Mouse (Mus musculus): ENCODE measurements around the gene 9230112D13Rik. TPM values are rescaled to one million over a fixed set of nuclear protein-coding genes. Genes with fewer than 3 reads are reported as not detected.
A peak's percentile ranks its signal among the peaks of the same experiment; 100 is the strongest.

The 9230112D13Rik gene
- polyA plus RNA-seq (2015; fragmentation: Nextera tagmentation; extraction: Ambion mirVana): not detected in 2 replicates

DNA sequence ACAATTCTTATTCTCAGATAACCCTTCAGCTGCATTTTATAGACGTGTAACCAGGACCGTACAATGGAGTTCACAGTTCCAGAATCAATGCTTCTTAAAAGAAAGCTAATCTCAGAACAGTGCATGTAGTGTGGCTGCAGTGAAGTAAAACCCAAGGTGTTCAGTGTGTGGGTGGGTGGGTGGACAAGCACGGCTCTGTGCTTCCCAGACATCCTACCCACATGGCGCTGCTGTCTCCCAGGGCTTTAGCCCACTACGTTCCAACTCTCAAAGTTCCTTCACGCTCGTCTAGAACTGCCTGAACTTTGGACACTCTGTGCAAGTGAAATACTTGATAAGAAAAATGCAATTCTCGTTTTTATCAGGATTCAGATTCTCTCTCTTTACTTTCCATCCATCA lies at the start of gene 9230112D13Rik:
TSS of gene 9230112D13Rik (minus strand) at position 101 of the 400 bp plus-strand sequence.
- no peak within 1 kb of the TSS for H3K27ac ChIP-seq (ENCODE audit: low read length)
- no peak for ATAC-seq (replicated peaks; ENCODE audit: extremely low read depth, insufficient read depth, low FRiP score)

DNA sequence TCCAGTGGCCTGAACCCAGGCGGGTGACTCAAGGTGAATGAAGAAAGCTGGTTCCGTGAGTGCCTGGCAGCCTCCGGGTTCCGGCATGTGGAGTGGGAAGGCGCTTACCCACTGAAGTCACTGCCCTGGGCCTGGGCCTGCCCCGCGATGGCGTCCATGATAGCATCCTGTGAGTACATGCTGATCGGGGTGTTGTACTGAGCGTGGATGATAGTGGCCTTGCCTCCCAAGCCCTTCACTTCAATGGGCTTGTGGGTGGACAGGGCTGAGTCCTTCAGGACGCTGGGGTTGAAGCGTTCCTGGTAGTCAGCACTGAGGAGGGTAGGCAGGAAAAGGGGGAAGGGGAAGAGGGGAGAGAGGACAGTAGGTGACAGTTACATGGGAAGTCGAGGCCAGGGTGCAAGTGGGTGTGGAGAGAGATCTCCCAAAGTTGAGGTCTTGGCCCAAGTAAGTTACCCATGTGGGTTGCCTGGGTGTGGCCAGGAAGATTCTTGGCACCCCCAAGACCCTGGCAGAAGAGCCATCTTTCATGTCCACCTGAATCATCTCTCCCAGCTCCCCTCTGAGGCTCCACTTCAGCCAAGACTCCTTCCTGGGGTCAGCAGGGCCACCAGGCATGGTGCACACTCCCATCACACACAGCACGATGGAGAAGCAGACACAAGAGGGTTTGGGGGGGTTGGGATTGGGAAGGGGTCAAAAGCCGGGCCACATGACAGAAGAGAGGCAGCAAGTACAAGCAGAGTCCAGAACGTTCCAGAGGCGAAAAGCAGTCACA lies 49.2 kb upstream of the 9230112D13Rik start:
- peak overlapping the region; percentile 81 for H3K27ac ChIP-seq (ENCODE audit: low read length)
- no peak for ATAC-seq (replicated peaks; ENCODE audit: extremely low read depth, insufficient read depth, low FRiP score)
- H3K4me3 ChIP-seq (ENCODE audit: low read length): no peak overlapping the region
- H3K4me2 ChIP-seq (ENCODE audit: low read depth, low read length): no peak overlapping the region
- no peaks in the 10 kb centered on the region for H3K9me3 ChIP-seq (replicated peaks; ENCODE audit: control insufficient read depth, low read length)
- WGBS: 69% methylated on average over 17 of the region's 17 CpGs
- H3K36me3 ChIP-seq (ENCODE audit: control insufficient read depth, insufficient read depth): peaks cover 22% of the 10 kb centered on the region
- H3K27me3 ChIP-seq (ENCODE audit: control insufficient read depth, insufficient read depth, low read length): no peaks in the 10 kb centered on the region
- peak overlapping the region; percentile 21; the same call in 1 of the 2 replicates for H3K9ac ChIP-seq (ENCODE audit: low read length)
- H3K4me1 ChIP-seq (ENCODE audit: control insufficient read depth, insufficient read depth, low read length): peaks cover 69% of the 10 kb centered on the region

More for the DNA sequence above, at the start of gene 9230112D13Rik:
- Histone ChIP-seq H3K9me3 (replicated peaks; ENCODE audit: control insufficient read depth, low read length) (no peaks in the 10 kb centered on the region), H3K4me3 (ENCODE audit: low read length) (no peak within 1 kb of the TSS), H3K36me3 (ENCODE audit: control insufficient read depth, insufficient read depth) (peaks cover 2% of the 10 kb centered on the region; the same call in 1 of the 2 replicates), H3K9ac (ENCODE audit: low read length) (no peak within 1 kb of the TSS), H3K27me3 (ENCODE audit: control insufficient read depth, insufficient read depth, low read length) (no peaks in the 10 kb centered on the region; the same call in 1 of the 2 replicates), H3K4me2 (ENCODE audit: low read depth, low read length) (no peak within 1 kb of the TSS), H3K4me1 (ENCODE audit: control insufficient read depth, insufficient read depth, low read length) (peaks cover 6% of the 10 kb centered on the region; the same call in 1 of the 2 replicates)
- WGBS: 71% methylated on average over 8 of the region's 8 CpGs

DNA sequence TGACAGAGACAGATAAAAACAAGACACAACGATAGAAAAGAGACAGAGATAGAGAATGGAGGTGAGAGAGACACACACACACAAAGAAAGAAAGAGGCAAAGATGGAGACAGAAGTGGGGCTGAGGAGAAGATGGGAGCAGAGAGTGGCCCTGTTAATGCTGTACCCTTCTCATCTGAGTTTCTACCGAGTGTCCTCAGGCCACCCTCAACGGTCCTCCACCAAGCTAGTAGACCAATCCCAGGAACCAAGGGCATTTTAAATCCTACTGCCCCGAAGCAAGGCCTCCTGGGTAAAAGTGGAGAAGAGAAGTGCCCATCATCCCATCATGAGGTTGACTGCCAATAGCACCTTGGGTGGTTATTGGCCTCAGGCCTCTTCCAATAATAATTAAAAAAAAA lies 48.3 kb upstream of the 9230112D13Rik start:
- Histone ChIP-seq H3K4me1 (ENCODE audit: control insufficient read depth, insufficient read depth, low read length) (peaks cover 78% of the 10 kb centered on the region), H3K4me2 (ENCODE audit: low read depth, low read length) (no peak overlapping the region), H3K27ac (ENCODE audit: low read length) (peak overlapping the region; percentile 81), H3K9ac (ENCODE audit: low read length) (no peak overlapping the region), H3K27me3 (ENCODE audit: control insufficient read depth, insufficient read depth, low read length) (no peaks in the 10 kb centered on the region), H3K9me3 (replicated peaks; ENCODE audit: control insufficient read depth, low read length) (no peaks in the 10 kb centered on the region), H3K4me3 (ENCODE audit: low read length) (no peak overlapping the region), H3K36me3 (ENCODE audit: control insufficient read depth, insufficient read depth) (peaks cover 14% of the 10 kb centered on the region)
- 56% methylated on average over 4 of the region's 4 CpGs for WGBS
- ATAC-seq (replicated peaks; ENCODE audit: extremely low read depth, insufficient read depth, low FRiP score): no peak

DNA sequence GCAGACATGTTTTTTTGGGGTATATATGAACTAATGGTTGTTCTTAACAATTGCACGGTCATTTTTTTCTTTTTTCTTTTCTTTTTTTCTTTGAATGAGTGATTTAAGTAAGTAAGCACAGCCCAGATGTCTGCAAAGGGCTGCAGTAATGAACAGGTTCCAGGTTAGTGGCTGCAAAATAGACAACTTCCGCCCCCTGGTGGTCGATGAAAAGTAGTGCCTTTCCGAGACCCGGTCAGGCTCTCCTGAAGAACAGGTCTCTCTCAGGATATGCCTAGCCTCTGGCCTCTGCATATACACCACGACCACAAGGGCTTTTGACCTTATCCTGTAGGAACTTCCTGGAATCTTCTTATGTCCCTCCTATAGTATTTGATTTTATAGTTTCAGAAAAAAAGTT lies 47.7 kb upstream of the 9230112D13Rik start:
- H3K4me3 ChIP-seq (ENCODE audit: low read length): no peak overlapping the region; the same call in 1 of the 2 replicates

DNA sequence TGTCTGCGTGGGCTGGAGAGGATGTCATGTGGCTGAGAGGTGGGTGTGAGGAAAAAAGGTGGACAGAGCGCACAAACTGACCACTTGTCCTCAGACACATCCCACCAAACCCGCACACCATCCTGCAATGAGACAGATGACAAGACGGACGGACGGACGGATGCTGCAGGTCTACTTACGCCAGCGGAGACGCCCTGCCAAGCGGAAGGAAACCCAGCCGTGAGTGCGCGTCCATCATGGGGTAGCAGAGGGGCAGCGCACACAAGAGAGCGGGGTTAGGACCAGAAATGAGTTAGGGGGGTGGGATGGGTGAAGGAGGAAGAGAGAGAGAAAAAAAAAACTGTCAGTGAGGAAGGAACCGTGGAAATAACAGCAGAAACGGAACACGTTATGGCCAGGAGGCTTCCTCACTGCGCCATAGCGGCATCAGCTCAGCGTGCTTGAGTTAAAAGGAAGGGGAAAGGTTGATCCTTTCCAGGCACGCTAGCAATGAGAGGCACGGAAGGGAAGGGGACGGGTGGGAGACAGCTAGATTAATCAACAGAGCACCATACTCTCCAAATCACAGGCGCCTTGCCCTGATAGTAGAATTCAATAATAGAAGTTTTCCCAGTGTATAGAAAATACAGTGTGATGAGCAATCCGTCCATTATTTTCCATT lies 47.1 kb upstream of the 9230112D13Rik start:
- WGBS: 22% methylated on average over 27 of the region's 27 CpGs
- Histone ChIP-seq H3K9me3 (replicated peaks; ENCODE audit: control insufficient read depth, low read length) (no peaks in the 10 kb centered on the region), H3K4me2 (ENCODE audit: low read depth, low read length) (peak overlapping the region; percentile 62), H3K4me3 (ENCODE audit: low read length) (peak overlapping the region; percentile 21), H3K27ac (ENCODE audit: low read length) (peak overlapping the region; percentile 81), H3K36me3 (ENCODE audit: control insufficient read depth, insufficient read depth) (peaks cover 2% of the 10 kb centered on the region; the same call in 1 of the 2 replicates), H3K27me3 (ENCODE audit: control insufficient read depth, insufficient read depth, low read length) (no peaks in the 10 kb centered on the region), H3K9ac (ENCODE audit: low read length) (peak overlapping the region; percentile 63), H3K4me1 (ENCODE audit: control insufficient read depth, insufficient read depth, low read length) (peaks cover 88% of the 10 kb centered on the region)
- ATAC-seq (replicated peaks; ENCODE audit: extremely low read depth, insufficient read depth, low FRiP score): no peak

More for the DNA sequence above, 47.7 kb upstream of the 9230112D13Rik start:
- peaks cover 84% of the 10 kb centered on the region for H3K4me1 ChIP-seq (ENCODE audit: control insufficient read depth, insufficient read depth, low read length)
- H3K9ac ChIP-seq (ENCODE audit: low read length): peak overlapping the region; percentile 63; the same call in 1 of the 2 replicates
- no peaks in the 10 kb centered on the region for H3K9me3 ChIP-seq (replicated peaks; ENCODE audit: control insufficient read depth, low read length)
- H3K27me3 ChIP-seq (ENCODE audit: control insufficient read depth, insufficient read depth, low read length): no peaks in the 10 kb centered on the region
- H3K4me2 ChIP-seq (ENCODE audit: low read depth, low read length): peak overlapping the region; percentile 62
- no peak for ATAC-seq (replicated peaks; ENCODE audit: extremely low read depth, insufficient read depth, low FRiP score)
- H3K36me3 ChIP-seq (ENCODE audit: control insufficient read depth, insufficient read depth): peaks cover 8% of the 10 kb centered on the region
- H3K27ac ChIP-seq (ENCODE audit: low read length): peak overlapping the region; percentile 81
- WGBS: 2% methylated on average over 6 of the region's 6 CpGs

DNA sequence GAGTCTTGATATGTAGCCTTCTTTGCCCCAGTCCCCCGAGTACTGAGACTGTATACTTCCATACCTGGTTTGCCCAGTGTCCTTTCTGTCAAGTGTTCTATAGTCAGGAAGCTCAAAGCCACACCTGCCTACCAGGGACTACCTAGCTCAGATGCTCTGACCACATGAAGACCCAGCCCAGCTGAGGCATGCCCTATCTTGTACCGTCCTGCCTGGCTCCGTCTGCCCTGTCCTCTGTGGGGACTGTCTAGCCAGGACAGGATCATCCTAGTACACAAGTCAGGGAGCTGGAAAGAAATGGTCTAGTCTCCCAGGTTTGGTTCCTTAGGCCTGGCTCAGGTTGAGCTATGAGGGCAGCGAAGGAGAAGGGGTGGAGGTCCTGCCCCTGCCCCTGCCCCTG lies 46.0 kb upstream of the 9230112D13Rik start:
- H3K9ac ChIP-seq (ENCODE audit: low read length): peak overlapping the region; percentile 26; the same call in 1 of the 2 replicates
- H3K4me1 ChIP-seq (ENCODE audit: control insufficient read depth, insufficient read depth, low read length): peaks cover 84% of the 10 kb centered on the region
- H3K27ac ChIP-seq (ENCODE audit: low read length): peak overlapping the region; percentile 81
- no peak overlapping the region for H3K4me2 ChIP-seq (ENCODE audit: low read depth, low read length)
- no peaks in the 10 kb centered on the region for H3K27me3 ChIP-seq (ENCODE audit: control insufficient read depth, insufficient read depth, low read length)
- WGBS: 57% methylated on average over 4 of the region's 4 CpGs
- no peaks in the 10 kb centered on the region for H3K36me3 ChIP-seq (ENCODE audit: control insufficient read depth, insufficient read depth)
- ATAC-seq (replicated peaks; ENCODE audit: extremely low read depth, insufficient read depth, low FRiP score): no peak
- H3K9me3 ChIP-seq (replicated peaks; ENCODE audit: control insufficient read depth, low read length): no peaks in the 10 kb centered on the region
- no peak overlapping the region for H3K4me3 ChIP-seq (ENCODE audit: low read length)

DNA sequence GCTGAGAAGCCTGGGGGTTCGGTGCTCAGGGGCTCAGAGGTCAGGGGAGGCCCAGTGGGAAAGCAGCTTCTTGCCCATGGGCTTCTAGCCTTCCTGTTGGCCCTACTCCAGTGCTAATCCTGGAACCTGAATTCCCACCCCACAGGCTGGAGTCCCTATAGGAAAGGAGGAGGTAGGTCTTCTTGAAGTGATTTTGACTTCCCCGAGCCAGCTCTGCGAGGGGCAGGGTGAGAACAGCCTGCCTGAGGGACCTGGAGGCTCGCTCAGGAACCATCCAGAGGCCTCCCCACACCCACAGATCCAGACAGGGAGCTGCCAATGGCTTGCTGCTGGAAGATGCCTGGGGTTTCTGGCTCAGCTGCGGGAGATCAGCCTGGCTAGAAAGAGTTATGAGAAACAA lies 45.1 kb upstream of the 9230112D13Rik start:
- H3K9me3 ChIP-seq (replicated peaks; ENCODE audit: control insufficient read depth, low read length): no peaks in the 10 kb centered on the region
- H3K36me3 ChIP-seq (ENCODE audit: control insufficient read depth, insufficient read depth): 0 out of 2 replicates have a peak, but pooled peaks cover 4% of the 10 kb centered on the region
- peak overlapping the region; percentile 53 for H3K9ac ChIP-seq (ENCODE audit: low read length)
- H3K4me3 ChIP-seq (ENCODE audit: low read length): no peak overlapping the region
- peak; percentile 29 for ATAC-seq (replicated peaks; ENCODE audit: extremely low read depth, insufficient read depth, low FRiP score)
- H3K4me1 ChIP-seq (ENCODE audit: control insufficient read depth, insufficient read depth, low read length): peaks cover 80% of the 10 kb centered on the region
- no peaks in the 10 kb centered on the region for H3K27me3 ChIP-seq (ENCODE audit: control insufficient read depth, insufficient read depth, low read length)
- no peak overlapping the region for H3K4me2 ChIP-seq (ENCODE audit: low read depth, low read length)
- WGBS: 27% methylated on average over 5 of the region's 5 CpGs
- peak overlapping the region; percentile 81 for H3K27ac ChIP-seq (ENCODE audit: low read length)

DNA sequence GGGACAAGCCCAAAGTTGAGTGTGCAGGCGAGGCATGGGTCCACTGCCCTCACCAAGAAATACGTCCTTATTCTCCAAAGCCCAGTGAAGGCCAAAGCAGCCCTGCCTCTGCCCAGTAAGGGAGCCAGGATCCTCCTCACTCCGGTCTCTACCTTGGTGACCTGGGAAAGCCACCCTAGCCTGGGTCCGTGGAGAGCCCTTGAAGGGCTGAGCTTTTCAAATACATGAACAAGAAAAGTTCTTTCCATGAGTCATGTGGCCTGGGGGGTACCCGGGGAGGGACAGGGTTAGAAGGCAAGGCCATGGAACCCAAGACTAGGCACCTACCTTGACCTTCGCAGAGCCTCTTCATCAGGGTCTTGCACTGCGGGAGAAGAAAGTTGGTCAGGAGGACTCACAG lies 43.9 kb upstream of the 9230112D13Rik start:
- ATAC-seq (replicated peaks; ENCODE audit: extremely low read depth, insufficient read depth, low FRiP score): no peak
- WGBS: 88% methylated on average over 7 of the region's 7 CpGs
- H3K27ac ChIP-seq (ENCODE audit: low read length): peak overlapping the region; percentile 71
- H3K4me1 ChIP-seq (ENCODE audit: control insufficient read depth, insufficient read depth, low read length): peaks cover 78% of the 10 kb centered on the region
- H3K4me3 ChIP-seq (ENCODE audit: low read length): no peak overlapping the region
- no peaks in the 10 kb centered on the region for H3K9me3 ChIP-seq (replicated peaks; ENCODE audit: control insufficient read depth, low read length)
- 0 out of 2 replicates have a peak, but pooled peaks cover 4% of the 10 kb centered on the region for H3K36me3 ChIP-seq (ENCODE audit: control insufficient read depth, insufficient read depth)
- H3K9ac ChIP-seq (ENCODE audit: low read length): no peak overlapping the region
- H3K4me2 ChIP-seq (ENCODE audit: low read depth, low read length): no peak overlapping the region
- no peaks in the 10 kb centered on the region for H3K27me3 ChIP-seq (ENCODE audit: control insufficient read depth, insufficient read depth, low read length)

DNA sequence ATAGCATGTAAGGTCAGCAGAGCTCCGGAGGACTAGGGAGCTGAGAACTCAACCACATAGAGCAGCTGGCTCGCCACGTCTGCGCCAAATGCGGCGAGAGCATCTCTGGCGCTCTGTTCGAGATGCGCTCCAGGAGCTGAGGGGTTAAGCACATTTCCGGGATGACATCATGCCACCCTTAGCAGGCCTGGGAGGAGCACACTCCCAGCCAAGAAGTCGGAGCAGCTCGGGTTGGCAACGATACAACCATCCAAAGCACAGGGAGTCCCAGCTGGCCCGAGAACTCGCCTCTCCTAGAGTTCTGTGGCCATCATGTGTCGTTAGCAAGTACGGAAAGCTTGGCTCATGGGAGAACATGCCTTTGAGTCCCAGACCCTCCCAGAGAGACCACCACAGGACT lies 43.1 kb upstream of the 9230112D13Rik start:
- H3K4me1 ChIP-seq (ENCODE audit: control insufficient read depth, insufficient read depth, low read length): peaks cover 71% of the 10 kb centered on the region
- peaks cover 9% of the 10 kb centered on the region for H3K36me3 ChIP-seq (ENCODE audit: control insufficient read depth, insufficient read depth)
- peak overlapping the region; percentile 71 for H3K27ac ChIP-seq (ENCODE audit: low read length)
- no peak overlapping the region for H3K4me2 ChIP-seq (ENCODE audit: low read depth, low read length)
- H3K9ac ChIP-seq (ENCODE audit: low read length): no peak overlapping the region
- H3K27me3 ChIP-seq (ENCODE audit: control insufficient read depth, insufficient read depth, low read length): no peaks in the 10 kb centered on the region
- no peak overlapping the region for H3K4me3 ChIP-seq (ENCODE audit: low read length)
- 41% methylated on average over 17 of the region's 17 CpGs for WGBS
- peak; percentile 28 for ATAC-seq (replicated peaks; ENCODE audit: extremely low read depth, insufficient read depth, low FRiP score)
- H3K9me3 ChIP-seq (replicated peaks; ENCODE audit: control insufficient read depth, low read length): no peaks in the 10 kb centered on the region
